Mouse (Mus musculus) limb, embryonic 11.5 days (tissue): ENCODE data around the gene Nos1ap. TPM values are rescaled to one million over a fixed set of nuclear protein-coding genes. Genes with fewer than 3 reads are reported as not detected.

Experiments
- ATAC-seq: fragments of 200-750 bp; cut with Nextera tagmentation; 2 replicates; pipeline ENCODE4 v1.8.0; 2017; ENCODE audit warnings: low read depth; ENCODE audit not compliant: insufficient number of reproducible peaks, low FRiP score, low TSS enrichment
- DNase-seq: peaks from one replicate; pipeline ENCODE4 v3.0.0-alpha.2; 2015; ENCODE audit warnings: low spot score
- H3K27ac ChIP-seq: fragments of 300-500 bp; sonication (generic); replicated peaks from 2 replicates; pipeline ENCODE4 v1.5.1; 2014; ENCODE audit warnings: low read depth, mild to moderate bottlenecking, low read length
- H3K27me3 ChIP-seq: fragments of 300-500 bp; sonication (generic); 2 replicates; pipeline ENCODE4 v1.6.1; 2014; ENCODE audit warnings: mild to moderate bottlenecking, low read length, mixed read lengths; ENCODE audit not compliant: control insufficient read depth, insufficient read depth
- H3K36me3 ChIP-seq: fragments of 300-500 bp; sonication (generic); 2 replicates; pipeline ENCODE4 v1.6.1; 2014; ENCODE audit warnings: mild to moderate bottlenecking, low read length, moderate library complexity, mixed read lengths; ENCODE audit not compliant: control insufficient read depth, insufficient read depth
- H3K4me1 ChIP-seq: fragments of 300-500 bp; sonication (generic); 2 replicates; pipeline ENCODE4 v1.6.1; 2014; ENCODE audit warnings: low read length, mixed read lengths; ENCODE audit not compliant: control insufficient read depth, insufficient read depth
- H3K4me2 ChIP-seq: fragments of 300-500 bp; sonication (generic); 2 replicates; pipeline ENCODE4 v1.6.1; 2014; ENCODE audit warnings: low read depth, mild to moderate bottlenecking, moderate library complexity; ENCODE audit not compliant: severe bottlenecking
- H3K4me3 ChIP-seq: fragments of 300-500 bp; sonication (generic); 2 replicates; pipeline ENCODE4 v1.5.1; 2014; ENCODE audit warnings: low read depth, low read length
- H3K9ac ChIP-seq: fragments of 300-500 bp; sonication (generic); 2 replicates; pipeline ENCODE4 v1.6.1; 2014; ENCODE audit warnings: mild to moderate bottlenecking, low read length
- H3K9me3 ChIP-seq: fragments of 300-500 bp; sonication (generic); 2 replicates; pipeline ENCODE4 v1.6.1; 2016; ENCODE audit warnings: low read length; ENCODE audit not compliant: control insufficient read depth
- WGBS: fragments of 180-500 bp; shearing (Covaris S2); extraction: QIAGEN DNeasy Blood & Tissue Kit; methylation state at CpG from one replicate; pipeline ENCODE4 v1.1.7; 2014; 5-methylcytosine and 5-hydroxymethylcytosine counted together
- polyA plus RNA-seq: library from polyadenylated mRNA; unstranded; fragments of >200 nt; fragmentation: Nextera tagmentation; extraction: Ambion mirVana; gene quantifications from 2 replicates; pipeline ENCODE4 v1.2.1, GENCODE M21; 2014

Gene Nos1ap
- polyA plus RNA-seq, 1 experiment from 2014 or later, result 5.6 TPM

- no peak overlapping the region for H3K27ac ChIP-seq
- 40% methylated on average over 8 of the region's 8 CpGs for WGBS
- no peak for DNase-seq
Observed at GRCm38 (mm10) chr1:170550649-170551440, 38.8 kb downstream of the Nos1ap start.

DNA sequence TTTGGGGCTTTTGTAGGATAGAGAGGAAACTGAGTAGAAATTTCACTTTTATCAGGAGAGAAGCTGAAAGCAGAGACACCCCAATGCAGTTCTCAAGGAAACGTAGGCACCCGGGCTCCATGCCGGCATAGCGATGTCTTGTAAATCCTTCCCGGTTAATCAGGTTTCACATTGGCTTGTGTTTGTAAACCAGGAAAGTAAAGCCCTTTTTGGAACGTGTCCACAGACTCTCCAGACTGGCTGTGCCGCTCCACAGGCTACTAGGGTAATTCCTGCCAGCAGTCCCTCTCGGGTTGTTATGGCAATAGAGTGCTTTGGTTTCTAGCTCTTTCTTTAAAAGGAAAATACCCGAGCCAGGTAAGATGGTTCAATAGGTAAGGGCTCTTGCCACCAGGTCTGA, 40.6 kb downstream of the Nos1ap start:
- Histone ChIP-seq H3K36me3 (no peaks in the 10 kb centered on the region), H3K9ac (no peak overlapping the region), H3K27ac (no peak overlapping the region), H3K4me1 (0 out of 2 replicates have a peak, but pooled peaks cover 3% of the 10 kb centered on the region), H3K4me2 (no peak overlapping the region), H3K27me3 (no peaks in the 10 kb centered on the region), H3K4me3 (no peak overlapping the region), H3K9me3 (no peaks in the 10 kb centered on the region)
- ATAC-seq, result no peak
- 65% methylated on average over 9 of the region's 9 CpGs for WGBS
- no peak for DNase-seq

More at GRCm38 (mm10) chr1:170550649-170551440, 38.8 kb downstream of the Nos1ap start:
- Histone ChIP-seq H3K4me2 (no peak overlapping the region), H3K4me3 (no peak overlapping the region), H3K27me3 (no peaks in the 10 kb centered on the region), H3K36me3 (no peaks in the 10 kb centered on the region), H3K4me1 (0 out of 2 replicates have a peak, but pooled peaks cover 3% of the 10 kb centered on the region), H3K9ac (no peak overlapping the region), H3K9me3 (no peaks in the 10 kb centered on the region)
- no peak for ATAC-seq

GRCm38 (mm10) chr1:170548192-170548795, 41.4 kb downstream of the Nos1ap start:
- no peaks in the 10 kb centered on the region for H3K27me3 ChIP-seq
- no peak overlapping the region for H3K4me3 ChIP-seq
- DNase-seq (no peak), ATAC-seq (no peak)
- H3K9me3 ChIP-seq, result no peaks in the 10 kb centered on the region
- no peak overlapping the region for H3K9ac ChIP-seq
- H3K4me1 ChIP-seq, result 0 out of 2 replicates have a peak, but pooled peaks cover 3% of the 10 kb centered on the region
- no peak overlapping the region for H3K27ac ChIP-seq
- H3K36me3 ChIP-seq, result no peaks in the 10 kb centered on the region
- 91% methylated on average over 14 of the region's 14 CpGs for WGBS
- no peak overlapping the region for H3K4me2 ChIP-seq

GRCm38 (mm10) chr1:170546297-170546696, 43.4 kb downstream of the Nos1ap start:
- H3K4me3 ChIP-seq, result no peak overlapping the region
- no peaks in the 10 kb centered on the region for H3K27me3 ChIP-seq
- ATAC-seq (no peak), DNase-seq (no peak)
- no peak overlapping the region for H3K9ac ChIP-seq
- 85% methylated on average over 4 of the region's 4 CpGs for WGBS
- 0 out of 2 replicates have a peak, but pooled peaks cover 3% of the 10 kb centered on the region for H3K4me1 ChIP-seq
- no peaks in the 10 kb centered on the region for H3K9me3 ChIP-seq
- H3K4me2 ChIP-seq, result no peak overlapping the region
- H3K27ac ChIP-seq, result no peak overlapping the region
- no peaks in the 10 kb centered on the region for H3K36me3 ChIP-seq

DNA sequence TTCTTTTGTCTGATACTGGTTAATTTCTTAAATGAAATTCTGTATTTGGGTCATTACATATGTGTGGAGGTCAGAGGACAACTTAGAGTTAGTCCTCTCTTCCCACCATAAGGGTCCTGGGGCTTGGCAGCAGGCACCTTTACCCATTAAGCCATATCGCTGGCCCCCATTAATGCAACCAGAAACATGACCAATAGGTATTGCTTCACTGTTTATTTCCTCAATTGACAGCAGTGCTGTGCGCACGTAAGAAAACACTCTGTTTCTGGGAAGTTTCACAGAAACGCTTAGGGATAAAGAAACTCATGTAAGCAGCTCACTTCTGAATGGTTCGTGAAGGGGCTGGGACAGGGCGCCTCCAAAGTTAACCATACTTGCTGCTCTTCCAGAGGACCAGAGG, 44.4 kb downstream of the Nos1ap start:
- Histone ChIP-seq H3K27me3 (no peaks in the 10 kb centered on the region), H3K36me3 (no peaks in the 10 kb centered on the region), H3K27ac (no peak overlapping the region), H3K9ac (no peak overlapping the region), H3K4me3 (no peak overlapping the region), H3K4me1 (no peaks in the 10 kb centered on the region), H3K9me3 (no peaks in the 10 kb centered on the region), H3K4me2 (no peak overlapping the region)
- ATAC-seq (no peak), DNase-seq (no peak)
- WGBS, result 91% methylated on average over 6 of the region's 6 CpGs

DNA sequence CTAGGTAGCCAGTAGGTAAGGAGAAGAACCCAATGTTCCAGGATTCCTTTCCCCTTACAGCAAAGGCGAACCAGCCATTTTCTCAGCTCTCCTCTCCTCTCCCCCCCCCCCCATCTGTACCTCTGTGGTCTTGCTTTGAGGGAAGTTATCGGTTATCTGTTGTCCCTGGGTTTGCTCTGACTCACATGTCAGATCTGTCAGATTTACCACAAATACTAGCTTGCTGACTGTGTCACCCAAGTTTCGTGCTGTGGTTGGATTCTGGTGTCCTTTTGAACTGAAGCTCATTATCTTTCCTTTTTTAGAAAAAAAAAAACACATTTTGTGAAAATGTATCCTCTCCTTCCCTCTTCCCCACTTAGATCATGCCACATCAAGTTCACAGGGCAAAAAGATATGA, 50.2 kb downstream of the Nos1ap start:
- DNase-seq, result no peak
- no peaks in the 10 kb centered on the region for H3K36me3 ChIP-seq
- H3K9ac ChIP-seq, result no peak overlapping the region
- ATAC-seq, result no peak
- WGBS, result 88% methylated on average over 3 of the region's 3 CpGs
- no peak overlapping the region for H3K27ac ChIP-seq
- H3K4me2 ChIP-seq, result no peak overlapping the region
- no peaks in the 10 kb centered on the region for H3K4me1 ChIP-seq
- no peaks in the 10 kb centered on the region for H3K27me3 ChIP-seq
- H3K4me3 ChIP-seq, result no peak overlapping the region
- no peaks in the 10 kb centered on the region for H3K9me3 ChIP-seq

GRCm38 (mm10) chr1:170538481-170539061, 51.1 kb downstream of the Nos1ap start:
- DNase-seq, result no peak
- Histone ChIP-seq H3K9me3 (no peaks in the 10 kb centered on the region), H3K4me3 (no peak overlapping the region), H3K27ac (no peak overlapping the region), H3K36me3 (no peaks in the 10 kb centered on the region), H3K9ac (no peak overlapping the region), H3K27me3 (no peaks in the 10 kb centered on the region), H3K4me2 (no peak overlapping the region), H3K4me1 (no peaks in the 10 kb centered on the region)
- 85% methylated on average over 9 of the region's 9 CpGs for WGBS
- no peak for ATAC-seq

- WGBS, result 94% methylated on average over 3 of the region's 3 CpGs
- no peak overlapping the region for H3K4me3 ChIP-seq
- no peak overlapping the region for H3K27ac ChIP-seq
- no peak for DNase-seq
- H3K9ac ChIP-seq, result no peak overlapping the region
- no peaks in the 10 kb centered on the region for H3K27me3 ChIP-seq
- no peaks in the 10 kb centered on the region for H3K4me1 ChIP-seq
- H3K9me3 ChIP-seq, result no peaks in the 10 kb centered on the region
- no peak overlapping the region for H3K4me2 ChIP-seq
- no peak for ATAC-seq
- no peaks in the 10 kb centered on the region for H3K36me3 ChIP-seq
Observed at GRCm38 (mm10) chr1:170536344-170536743, 53.3 kb downstream of the Nos1ap start.
